Mouse (Mus musculus): Measurements from ENCODE around the gene Odf3b. TPM values are rescaled to one million over a fixed set of nuclear protein-coding genes. Genes with fewer than 3 reads are reported as not detected.
A peak's percentile ranks its signal among the peaks of the same experiment; 100 is the strongest.

Gene Odf3b
- polyA plus RNA-seq, 1 experiment, result not detected

DNA sequence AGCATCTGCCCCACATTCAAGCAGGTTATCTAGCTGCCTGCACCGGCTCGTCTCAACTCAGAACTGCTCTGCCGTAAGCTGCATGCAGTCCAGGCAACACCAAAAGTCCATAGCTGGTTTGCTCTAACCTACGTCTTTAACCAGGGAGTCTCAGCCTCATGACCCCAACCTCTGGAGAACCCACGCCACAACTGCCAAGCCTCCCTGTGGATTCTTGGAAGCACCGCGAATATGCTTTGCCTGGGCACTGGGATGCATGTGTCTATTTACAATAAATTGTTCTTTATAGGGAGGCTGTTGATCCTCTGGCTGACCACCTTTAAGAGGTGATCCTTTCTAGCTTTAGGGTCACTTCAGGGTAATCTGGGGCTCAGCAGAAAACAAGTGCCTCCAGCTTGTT lies 6.5 kb downstream of the Odf3b start:
- 81% methylated on average over 7 of the region's 7 CpGs for WGBS
- Histone ChIP-seq H3K4me1 (ENCODE audit: control insufficient read depth, insufficient read depth, low read length) (peaks cover 23% of the 10 kb centered on the region), H3K4me3 (ENCODE audit: insufficient read depth, low read depth, low read length) (no peak overlapping the region), H3K27ac (ENCODE audit: insufficient read depth, low read depth, low read length) (no peak overlapping the region)
- no peak for TF ChIP-seq POLR2A (IDR thresholded peaks at IDR 0.05; ENCODE audit: insufficient read depth, low read depth, low read length)
- no peak for TF ChIP-seq CTCF (IDR thresholded peaks at IDR 0.05; ENCODE audit: insufficient read depth, low read depth, low read length)

DNA sequence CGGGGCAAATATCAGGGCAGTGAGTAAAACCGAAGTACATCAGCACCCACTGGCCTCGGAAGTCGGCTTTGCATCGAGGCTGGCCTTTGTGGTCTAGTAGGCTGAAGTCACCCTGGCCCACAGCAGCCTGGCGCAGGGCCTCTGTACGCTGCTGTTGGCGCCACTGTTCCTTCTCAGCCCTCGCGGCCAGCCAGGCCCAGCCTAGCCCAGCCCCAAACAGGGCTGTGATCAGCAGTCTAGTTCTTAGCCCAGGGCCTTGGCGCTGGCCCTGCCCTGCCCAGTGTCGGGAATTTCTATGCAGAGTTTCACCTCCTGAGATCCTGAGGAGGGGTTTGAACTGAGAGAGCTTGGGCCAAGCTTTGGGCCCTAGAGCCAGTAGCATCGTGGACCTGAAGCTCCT lies 7.0 kb downstream of the Odf3b start:
- 83% methylated on average over 13 of the region's 13 CpGs for WGBS
- TF ChIP-seq CTCF (IDR thresholded peaks at IDR 0.05; ENCODE audit: insufficient read depth, low read depth, low read length), result no peak
- TF ChIP-seq POLR2A (IDR thresholded peaks at IDR 0.05; ENCODE audit: insufficient read depth, low read depth, low read length), result no peak
- H3K4me3 ChIP-seq (ENCODE audit: insufficient read depth, low read depth, low read length), result no peak overlapping the region
- no peak overlapping the region for H3K27ac ChIP-seq (ENCODE audit: insufficient read depth, low read depth, low read length)
- H3K4me1 ChIP-seq (ENCODE audit: control insufficient read depth, insufficient read depth, low read length), result peaks cover 20% of the 10 kb centered on the region

DNA sequence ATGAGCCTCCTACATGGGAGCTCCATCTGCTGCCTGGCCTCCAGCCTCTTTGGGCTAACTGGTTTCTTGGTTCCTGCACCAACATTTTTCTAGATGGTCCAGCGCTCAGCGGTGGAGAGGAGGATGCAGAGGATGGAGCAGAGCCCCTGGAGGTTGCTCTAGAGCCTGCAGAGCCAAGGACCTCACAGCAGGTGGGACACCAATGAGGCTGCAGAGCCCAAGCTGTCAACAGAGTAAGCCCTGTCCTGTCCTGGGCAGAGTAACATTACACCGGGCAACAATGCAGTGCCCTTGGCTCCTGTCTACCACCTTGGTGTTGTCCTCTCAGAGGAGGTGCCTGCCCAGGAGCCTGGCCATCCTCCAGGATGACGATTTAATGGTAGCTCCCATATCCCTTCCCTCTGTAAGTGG lies 13.9 kb downstream of the Odf3b start:
- TF ChIP-seq CTCF (IDR thresholded peaks at IDR 0.05; ENCODE audit: insufficient read depth, low read depth, low read length), result no peak
- TF ChIP-seq POLR2A (IDR thresholded peaks at IDR 0.05; ENCODE audit: insufficient read depth, low read depth, low read length), result no peak
- H3K4me1 ChIP-seq (ENCODE audit: control insufficient read depth, insufficient read depth, low read length), result no peaks in the 10 kb centered on the region
- WGBS, result 95% methylated on average over 4 of the region's 4 CpGs
- no peak overlapping the region for H3K27ac ChIP-seq (ENCODE audit: insufficient read depth, low read depth, low read length)
- H3K4me3 ChIP-seq (ENCODE audit: insufficient read depth, low read depth, low read length), result no peak overlapping the region

DNA sequence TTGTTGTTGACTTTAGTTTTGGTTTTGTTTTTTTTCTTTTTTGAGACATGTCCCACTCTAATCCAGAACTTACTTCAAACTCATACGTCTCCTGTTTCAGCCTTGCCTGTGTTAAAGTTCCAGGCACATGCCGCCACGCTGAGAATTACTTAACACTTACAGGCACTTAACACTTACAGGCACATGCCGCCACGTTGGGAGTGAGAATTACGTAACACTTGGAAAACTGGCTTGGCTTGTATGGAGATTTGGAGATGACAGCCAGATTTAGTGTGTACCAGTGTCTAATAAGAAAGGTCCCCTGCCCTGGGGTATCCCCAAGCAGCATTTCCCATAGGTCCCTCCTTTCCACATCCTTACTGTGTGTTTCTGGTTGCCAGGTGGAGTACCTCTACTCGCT lies 16.0 kb downstream of the Odf3b start:
- TF ChIP-seq POLR2A (IDR thresholded peaks at IDR 0.05; ENCODE audit: insufficient read depth, low read depth, low read length) (no peak), CTCF (IDR thresholded peaks at IDR 0.05; ENCODE audit: insufficient read depth, low read depth, low read length) (no peak)
- WGBS, result 86% methylated on average over 7 of the region's 7 CpGs
- no peak overlapping the region for H3K27ac ChIP-seq (ENCODE audit: insufficient read depth, low read depth, low read length)

DNA sequence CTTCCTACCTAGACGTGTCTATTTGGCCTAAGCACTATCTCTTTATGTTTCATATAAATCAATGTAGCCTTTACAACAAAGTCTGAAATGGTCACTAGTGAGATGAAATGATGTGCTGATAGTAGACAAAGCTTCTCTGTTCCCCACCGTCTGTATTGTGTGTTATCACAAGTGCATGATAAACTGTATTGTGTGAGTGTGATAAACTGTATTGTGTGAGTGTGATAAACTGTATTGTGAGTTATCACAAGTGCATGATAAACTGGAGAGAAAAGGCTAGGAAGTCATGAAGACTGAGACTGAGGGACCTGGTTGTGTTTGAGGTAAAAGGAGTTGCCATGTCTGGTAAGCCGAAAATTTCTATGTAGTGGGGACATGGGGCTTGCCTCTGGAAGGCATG lies 20.3 kb downstream of the Odf3b start:
- TF ChIP-seq POLR2A (IDR thresholded peaks at IDR 0.05; ENCODE audit: insufficient read depth, low read depth, low read length), result no peak
- no peak for TF ChIP-seq CTCF (IDR thresholded peaks at IDR 0.05; ENCODE audit: insufficient read depth, low read depth, low read length)
- Histone ChIP-seq H3K27ac (ENCODE audit: insufficient read depth, low read depth, low read length) (no peak overlapping the region), H3K4me3 (ENCODE audit: insufficient read depth, low read depth, low read length) (no peak overlapping the region), H3K4me1 (ENCODE audit: control insufficient read depth, insufficient read depth, low read length) (peaks cover 16% of the 10 kb centered on the region)
- WGBS, result 78% methylated on average over 3 of the region's 3 CpGs

More for the DNA sequence above, 16.0 kb downstream of the Odf3b start:
- Histone ChIP-seq H3K4me1 (ENCODE audit: control insufficient read depth, insufficient read depth, low read length) (no peaks in the 10 kb centered on the region), H3K4me3 (ENCODE audit: insufficient read depth, low read depth, low read length) (no peak overlapping the region)

DNA sequence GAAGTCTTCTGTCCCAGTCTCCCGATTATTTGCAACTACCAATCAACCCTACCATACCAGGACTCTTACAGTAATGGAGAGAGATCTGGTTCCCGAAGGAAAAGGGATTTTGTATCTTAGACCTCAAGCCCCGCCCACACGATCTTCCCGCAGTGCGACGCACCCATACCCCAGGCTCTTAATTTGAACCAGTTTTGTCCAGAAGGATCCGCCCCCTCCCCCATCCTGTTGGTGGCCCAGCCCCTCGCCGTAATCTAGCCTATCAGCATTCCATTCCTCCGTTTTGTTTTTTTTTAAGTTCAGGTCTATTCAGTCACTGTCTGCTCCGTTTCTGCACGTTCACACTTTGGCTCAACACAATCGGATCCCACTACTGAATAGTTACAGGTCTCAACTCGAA lies 22.7 kb downstream of the Odf3b start:
- under 1% methylated on average over 15 of the region's 15 CpGs for WGBS
- peak overlapping the region; percentile 53 for H3K4me3 ChIP-seq (ENCODE audit: insufficient read depth, low read depth, low read length)
- H3K4me1 ChIP-seq (ENCODE audit: control insufficient read depth, insufficient read depth, low read length), result peaks cover 17% of the 10 kb centered on the region
- TF ChIP-seq POLR2A (IDR thresholded peaks at IDR 0.05; ENCODE audit: insufficient read depth, low read depth, low read length) (no peak), CTCF (IDR thresholded peaks at IDR 0.05; ENCODE audit: insufficient read depth, low read depth, low read length) (no peak)
- H3K27ac ChIP-seq (ENCODE audit: insufficient read depth, low read depth, low read length), result no peak overlapping the region

DNA sequence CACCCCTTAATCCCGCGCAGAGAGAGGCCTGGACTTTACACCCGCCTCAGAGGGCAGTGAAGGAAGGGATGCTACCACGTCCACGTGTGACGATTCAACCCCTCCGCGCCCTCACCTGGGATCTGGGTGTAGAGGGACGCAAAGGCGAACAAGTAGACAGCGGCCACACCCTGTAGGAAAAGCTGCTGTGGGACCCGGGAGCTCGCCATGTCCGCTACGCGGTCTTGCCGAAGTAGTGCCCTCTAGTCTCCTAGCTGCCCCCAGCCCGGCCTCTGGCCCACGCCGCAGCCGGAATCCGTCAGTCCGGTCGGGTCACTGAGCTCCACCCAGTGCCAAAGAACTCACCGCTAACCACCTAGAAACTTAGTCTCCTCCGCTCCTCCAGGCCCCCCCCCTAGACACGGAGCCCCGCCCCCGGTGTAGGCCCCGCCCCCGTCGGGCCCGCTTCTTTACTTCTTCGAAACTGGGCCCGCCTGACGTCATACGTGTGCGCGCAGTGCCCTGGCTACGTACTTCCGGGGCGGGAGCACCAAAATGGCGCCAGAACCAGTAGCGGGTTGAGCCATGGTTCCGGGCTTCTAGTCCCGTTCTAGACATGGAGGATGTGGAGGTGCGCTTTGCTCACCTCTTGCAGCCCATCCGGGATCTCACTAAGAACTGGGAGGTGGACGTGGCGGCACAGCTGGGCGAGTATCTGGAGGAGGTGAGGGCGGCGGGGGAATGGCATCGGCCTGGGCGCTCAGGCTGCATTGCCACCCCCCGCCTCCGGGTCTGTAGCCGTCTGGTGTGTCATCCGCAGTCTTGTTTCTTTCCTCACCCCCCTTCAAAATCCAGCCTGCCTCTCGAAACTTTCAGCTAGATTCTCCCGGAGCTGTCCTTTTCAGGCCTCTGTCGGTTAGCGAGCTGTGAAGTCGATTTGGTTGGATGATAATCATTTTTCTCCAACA lies 23.6 kb downstream of the Odf3b start, which contains the start of the genes Lmf2 and Ncaph2:
Gene Lmf2, minus strand, starts transcription at position 419 of the 947 bp plus-strand sequence.
Gene Ncaph2, plus strand, starts transcription at position 479 of the 947 bp plus-strand sequence.
- WGBS, result 1% methylated on average over 64 of the region's 64 CpGs
- TF ChIP-seq POLR2A (IDR thresholded peaks at IDR 0.05; ENCODE audit: insufficient read depth, low read depth, low read length) (peak; percentile 52; the same call in 1 of the 2 replicates), CTCF (IDR thresholded peaks at IDR 0.05; ENCODE audit: insufficient read depth, low read depth, low read length) (no peak)
- H3K4me1 ChIP-seq (ENCODE audit: control insufficient read depth, insufficient read depth, low read length), result peaks cover 17% of the 10 kb centered on the region
- peak within 1 kb of the TSS; percentile 43 for H3K27ac ChIP-seq (ENCODE audit: insufficient read depth, low read depth, low read length)
- peak within 1 kb of the TSS; percentile 53 for H3K4me3 ChIP-seq (ENCODE audit: insufficient read depth, low read depth, low read length)

DNA sequence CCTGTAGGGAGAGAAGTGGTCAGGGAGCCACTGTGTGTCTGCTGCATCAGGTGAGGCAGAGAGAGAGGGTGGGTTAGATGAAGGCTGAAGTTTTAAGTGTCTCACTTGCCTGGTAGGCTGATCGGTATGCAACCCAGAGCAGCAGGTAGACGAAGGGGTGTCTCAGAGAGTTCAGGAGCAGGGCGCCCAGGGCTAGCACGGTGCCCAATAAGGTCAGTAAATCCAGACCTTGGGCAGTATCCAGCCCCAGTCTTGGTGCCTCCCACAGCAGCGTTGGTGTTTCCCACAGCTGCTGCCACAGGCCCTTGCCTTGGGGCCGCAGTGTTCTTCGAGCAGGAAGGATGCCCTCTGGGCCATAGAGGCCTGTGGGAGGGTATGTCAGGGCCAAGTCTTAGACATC lies 24.6 kb downstream of the Odf3b start:
- peak overlapping the region; percentile 53; the same call in 1 of the 2 replicates for H3K4me3 ChIP-seq (ENCODE audit: insufficient read depth, low read depth, low read length)
- H3K4me1 ChIP-seq (ENCODE audit: control insufficient read depth, insufficient read depth, low read length), result peaks cover 17% of the 10 kb centered on the region
- no peak overlapping the region for H3K27ac ChIP-seq (ENCODE audit: insufficient read depth, low read depth, low read length)
- TF ChIP-seq POLR2A (IDR thresholded peaks at IDR 0.05; ENCODE audit: insufficient read depth, low read depth, low read length), result no peak
- TF ChIP-seq CTCF (IDR thresholded peaks at IDR 0.05; ENCODE audit: insufficient read depth, low read depth, low read length), result no peak
- 62% methylated on average over 7 of the region's 7 CpGs for WGBS

DNA sequence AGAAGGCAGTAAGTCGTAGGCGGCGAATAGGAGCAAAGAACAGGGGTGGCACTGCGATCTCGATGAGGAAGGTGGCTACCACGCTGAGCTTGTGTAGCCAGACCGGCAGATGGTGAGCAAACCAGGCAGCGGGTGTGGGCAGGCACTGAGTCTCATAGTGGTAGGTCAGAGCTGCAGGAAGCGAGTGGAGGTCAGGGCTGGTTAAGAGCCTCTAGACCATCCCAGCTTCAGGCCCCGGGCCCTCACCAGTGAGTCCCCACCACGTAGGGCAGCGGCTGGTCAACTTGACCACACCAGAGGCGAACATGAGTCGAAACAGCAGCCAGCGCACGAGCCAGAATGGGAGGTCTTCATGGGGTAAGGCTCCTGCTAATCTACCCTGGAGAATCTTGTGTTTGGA lies 25.2 kb downstream of the Odf3b start:
- Histone ChIP-seq H3K4me1 (ENCODE audit: control insufficient read depth, insufficient read depth, low read length) (peaks cover 17% of the 10 kb centered on the region), H3K4me3 (ENCODE audit: insufficient read depth, low read depth, low read length) (no peak overlapping the region), H3K27ac (ENCODE audit: insufficient read depth, low read depth, low read length) (no peak overlapping the region)
- no peak for TF ChIP-seq CTCF (IDR thresholded peaks at IDR 0.05; ENCODE audit: insufficient read depth, low read depth, low read length)
- TF ChIP-seq POLR2A (IDR thresholded peaks at IDR 0.05; ENCODE audit: insufficient read depth, low read depth, low read length), result no peak
- WGBS, result 93% methylated on average over 16 of the region's 16 CpGs
